Mouse (Mus musculus) MEL (cell line): Measurements from ENCODE around the gene Ttc16. TPM values are rescaled to one million over a fixed set of nuclear protein-coding genes. Genes with fewer than 3 reads are reported as not detected.

Experiments used
- DNase-seq: peaks from one replicate; pipeline ENCODE4 v3.0.0; 2011; ENCODE audit warnings: low read depth, low spot score
- H3K27ac ChIP-seq: 2 replicates; pipeline ENCODE4 v1.5.1; 2012; ENCODE audit warnings: low read depth, mild to moderate bottlenecking, control low read depth, low read length, moderate library complexity; ENCODE audit not compliant: control insufficient read depth
- H3K27me3 ChIP-seq, 2 experiments: fragments of 150-350 bp in 1 of 2; sonication (generic) in 1 of 2; 2 replicates each; pipeline ENCODE4 v1.6.1; 2012; ENCODE audit warnings: low read length in 2 of 2, mild to moderate bottlenecking in 2 of 2, improper control_type of control experiment in 1 of 2, moderate library complexity in 1 of 2; ENCODE audit not compliant: insufficient read depth in 2 of 2, control insufficient read depth in 1 of 2
- H3K36me3 ChIP-seq, 2 experiments: 2 replicates each; pipeline ENCODE4 v1.6.1; 2012 to 2014; ENCODE audit warnings: low read length in 2 of 2, improper control_type of control experiment in 1 of 2, inconsistent platforms in 1 of 2, mild to moderate bottlenecking in 1 of 2; ENCODE audit not compliant: insufficient read depth in 2 of 2, control insufficient read depth in 1 of 2
- H3K4me1 ChIP-seq, 2 experiments: fragments of 150-350 bp in 1 of 2; sonication (generic) in 1 of 2; 2 replicates each; pipeline ENCODE4 v1.6.1; 2012; ENCODE audit warnings: low read length in 2 of 2, improper control_type of control experiment in 1 of 2, mild to moderate bottlenecking in 1 of 2; ENCODE audit not compliant: insufficient read depth in 2 of 2, control insufficient read depth in 1 of 2
- H3K4me3 ChIP-seq, 2 experiments: fragments of 150-350 bp in 1 of 2; sonication (generic) in 1 of 2; 2 replicates each; pipeline ENCODE4 v1.5.1; 2012; ENCODE audit warnings: low read depth in 2 of 2, low read length in 2 of 2, mild to moderate bottlenecking in 2 of 2, moderate library complexity in 2 of 2, control low read depth in 1 of 2, improper control_type of control experiment in 1 of 2; ENCODE audit not compliant: control insufficient read depth in 1 of 2, insufficient read depth in 1 of 2
- H3K79me2 ChIP-seq: 2 replicates; pipeline ENCODE4 v1.6.1; 2012; ENCODE audit warnings: mild to moderate bottlenecking, low read length, moderate library complexity; ENCODE audit not compliant: control insufficient read depth, poor library complexity, insufficient read depth
- H3K9ac ChIP-seq: 2 replicates; pipeline ENCODE4 v1.6.1; 2012; ENCODE audit warnings: low read depth, mild to moderate bottlenecking, control low read depth, low read length, moderate library complexity; ENCODE audit not compliant: control insufficient read depth, poor library complexity, severe bottlenecking
- H3K9me3 ChIP-seq: fragments of 150-350 bp; sonication (generic); replicated peaks from 2 replicates; pipeline ENCODE4 v1.6.1; 2012; ENCODE audit warnings: mild to moderate bottlenecking, low read length, improper control_type of control experiment, moderate library complexity; ENCODE audit not compliant: insufficient read depth
- CTCF ChIP-seq, 3 experiments: IDR thresholded peaks in 2 of 3; conservative IDR thresholded peaks in 1 of 3; 2 replicates each; pipeline ENCODE4 v1.5.1; 2011 to 2012; ENCODE audit warnings: low read length in 3 of 3, low read depth in 2 of 3, mild to moderate bottlenecking in 2 of 3, improper control_type of control experiment in 1 of 3, inconsistent platforms in 1 of 3, mixed read lengths in 1 of 3, moderate library complexity in 1 of 3; ENCODE audit not compliant: control insufficient read depth in 1 of 3, insufficient read depth in 1 of 3, poor library complexity in 1 of 3, severe bottlenecking in 1 of 3
- E2F4 ChIP-seq: IDR thresholded peaks from 2 replicates; pipeline ENCODE4 v1.6.1; 2011; ENCODE audit warnings: low read depth, low read length, improper control_type of control experiment, borderline replicate concordance
- ELF1 ChIP-seq: IDR thresholded peaks from 2 replicates; pipeline ENCODE4 v1.6.1; 2014; ENCODE audit warnings: low read depth, mild to moderate bottlenecking, inconsistent platforms, low read length, improper control_type of control experiment, moderate library complexity
- EP300 ChIP-seq, 2 experiments: IDR thresholded peaks; 2 replicates each; pipeline ENCODE4 v1.6.1; 2011; ENCODE audit warnings: improper control_type of control experiment in 2 of 2, low read length in 2 of 2, low read depth in 1 of 2, mild to moderate bottlenecking in 1 of 2
- ETS1 ChIP-seq: IDR thresholded peaks from 2 replicates; pipeline ENCODE4 v1.6.1; 2012; ENCODE audit warnings: low read depth, mild to moderate bottlenecking, inconsistent platforms, low read length, improper control_type of control experiment, moderate library complexity
- GABPA ChIP-seq: IDR thresholded peaks from 2 replicates; pipeline ENCODE4 v1.6.1; 2012; ENCODE audit warnings: low read depth, mild to moderate bottlenecking, inconsistent platforms, low read length, improper control_type of control experiment, moderate library complexity
- JUND ChIP-seq: IDR thresholded peaks from 2 replicates; pipeline ENCODE4 v1.6.1; 2011; ENCODE audit warnings: low read depth, mild to moderate bottlenecking, improper control_type of control experiment, low read length
- MYB ChIP-seq: IDR thresholded peaks from 2 replicates; pipeline ENCODE4 v1.6.1; 2011; ENCODE audit warnings: mild to moderate bottlenecking, low read depth, low read length, improper control_type of control experiment
- NELFE ChIP-seq: IDR thresholded peaks from 2 replicates; pipeline ENCODE4 v1.6.1; 2011; ENCODE audit warnings: low read depth, low read length, improper control_type of control experiment
- POLR2A ChIP-seq, 2 experiments: IDR thresholded peaks; 2 replicates each; pipeline ENCODE4 v1.6.1; 2011 to 2012; ENCODE audit warnings: low read length in 2 of 2, mild to moderate bottlenecking in 2 of 2, control low read depth in 1 of 2, improper control_type of control experiment in 1 of 2, low read depth in 1 of 2, moderate library complexity in 1 of 2; ENCODE audit not compliant: control insufficient read depth in 1 of 2, insufficient read depth in 1 of 2, poor library complexity in 1 of 2
- SIN3A ChIP-seq: IDR thresholded peaks from 2 replicates; pipeline ENCODE4 v1.6.1; 2012; ENCODE audit warnings: low read length, improper control_type of control experiment, inconsistent platforms
- TAL1 ChIP-seq: IDR thresholded peaks from 2 replicates; pipeline ENCODE4 v1.6.1; 2012; ENCODE audit warnings: mild to moderate bottlenecking, inconsistent platforms, low read length, moderate library complexity, mixed read lengths
- TCF12 ChIP-seq: IDR thresholded peaks from 2 replicates; pipeline ENCODE4 v1.6.1; 2014; ENCODE audit warnings: low read depth, mild to moderate bottlenecking, inconsistent platforms, low read length, improper control_type of control experiment, moderate library complexity
- UBTF ChIP-seq: IDR thresholded peaks from 2 replicates; pipeline ENCODE4 v1.6.1; 2012; ENCODE audit warnings: low read depth, mild to moderate bottlenecking, inconsistent platforms, low read length, improper control_type of control experiment, moderate library complexity, borderline replicate concordance; ENCODE audit not compliant: insufficient read depth
- ZC3H11A ChIP-seq: IDR thresholded peaks from 2 replicates; pipeline ENCODE4 v1.6.1; 2012; ENCODE audit warnings: low read depth, mild to moderate bottlenecking, inconsistent platforms, low read length, improper control_type of control experiment
- ZKSCAN1 ChIP-seq: IDR thresholded peaks from 2 replicates; pipeline ENCODE4 v1.6.1; 2012; ENCODE audit warnings: low read depth, mild to moderate bottlenecking, inconsistent platforms, low read length, improper control_type of control experiment, moderate library complexity
- polyA plus RNA-seq, 2 experiments: library from polyadenylated mRNA; stranded (reverse) in 1 of 2; unstranded in 1 of 2; fragments of >175 nt in 1 of 2; fragments of >200 nt in 1 of 2; gene quantifications; 2 replicates each; pipeline versions ENCODE4 v1.2.1 to v1.2.4; 2012; ENCODE audit warnings: low replicate concordance in 2 of 2, low read depth in 1 of 2; ENCODE audit not compliant: insufficient read length in 2 of 2, insufficient read depth in 1 of 2, missing spikeins in 1 of 2
- total RNA-seq: library from RNA; depleted of rRNA; stranded (reverse); fragments of 300-350 nt; gene quantifications from 2 replicates; pipeline ENCODE4 v1.2.3, GENCODE M21; 2012

The Ttc16 gene
- total and polyA plus RNA-seq, 3 experiments: 0.35 to 0.69 TPM; not detected in 1

- no peak overlapping the region for H3K4me3 ChIP-seq
- H3K36me3 ChIP-seq: peaks cover 0 to 2% of the 10 kb centered on the region in 2 experiments; a peak in 1 of 4 replicates
- no peaks in the 10 kb centered on the region for H3K9me3 ChIP-seq
- TF ChIP-seq ZC3H11A: no peak
- TF ChIP-seq CTCF (IDR thresholded peaks at IDR 0.05 in 2 of 3, conservative IDR thresholded peaks at IDR 0.05 in 1 of 3; ENCODE audit: control insufficient read depth in 1 of 3, insufficient read depth in 1 of 3, low read depth in 2 of 3, low read length in 3 of 3, poor library complexity in 1 of 3, severe bottlenecking in 1 of 3): no peak
- no peak for TF ChIP-seq ETS1
- no peak for TF ChIP-seq TCF12
- no peak for TF ChIP-seq GABPA
- no peak for TF ChIP-seq NELFE
- TF ChIP-seq POLR2A (IDR thresholded peaks at IDR 0.05; ENCODE audit: control insufficient read depth in 1 of 2, insufficient read depth in 1 of 2, low read depth in 1 of 2, low read length in 2 of 2, poor library complexity in 1 of 2): no peak
- no peak for TF ChIP-seq EP300 (IDR thresholded peaks at IDR 0.05; ENCODE audit: low read depth in 1 of 2, low read length in 2 of 2)
- TF ChIP-seq E2F4: no peak
- no peak for TF ChIP-seq TAL1
- TF ChIP-seq ELF1: no peak
- TF ChIP-seq MYB: no peak
- no peak for TF ChIP-seq UBTF
- TF ChIP-seq SIN3A: no peak
- H3K4me1 ChIP-seq: no peaks in the 10 kb centered on the region
- H3K9ac ChIP-seq: no peak overlapping the region
- DNase-seq: no peak
- H3K27me3 ChIP-seq: no peaks in the 10 kb centered on the region
- no peaks in the 10 kb centered on the region for H3K79me2 ChIP-seq
- H3K27ac ChIP-seq: no peak overlapping the region
These were observed 41.6 kb upstream of the Ttc16 start for GRCm38 (mm10) chr2:32816946-32817581.

- no peak for DNase-seq
- Histone ChIP-seq H3K9me3 (no peaks in the 10 kb centered on the region), H3K9ac (no peak overlapping the region), H3K36me3 (peaks cover 0 to 2% of the 10 kb centered on the region in 2 experiments; a peak in 1 of 4 replicates), H3K4me3 (no peak overlapping the region), H3K27me3 (no peaks in the 10 kb centered on the region), H3K4me1 (no peaks in the 10 kb centered on the region), H3K79me2 (no peaks in the 10 kb centered on the region), H3K27ac (no peak overlapping the region)
- no peak for TF ChIP-seq ZKSCAN1
- TF ChIP-seq GABPA: no peak
- TF ChIP-seq JUND: no peak
These were observed 41.1 kb upstream of the Ttc16 start for GRCm38 (mm10) chr2:32816497-32816896.
